Mouse (Mus musculus): Measurements from ENCODE around the gene Ptrhd1. TPM values are rescaled to one million over a fixed set of nuclear protein-coding genes. Genes with fewer than 3 reads are reported as not detected.

The Ptrhd1 gene
- polyA plus RNA-seq, 1 experiment, result 4.1 TPM

DNA sequence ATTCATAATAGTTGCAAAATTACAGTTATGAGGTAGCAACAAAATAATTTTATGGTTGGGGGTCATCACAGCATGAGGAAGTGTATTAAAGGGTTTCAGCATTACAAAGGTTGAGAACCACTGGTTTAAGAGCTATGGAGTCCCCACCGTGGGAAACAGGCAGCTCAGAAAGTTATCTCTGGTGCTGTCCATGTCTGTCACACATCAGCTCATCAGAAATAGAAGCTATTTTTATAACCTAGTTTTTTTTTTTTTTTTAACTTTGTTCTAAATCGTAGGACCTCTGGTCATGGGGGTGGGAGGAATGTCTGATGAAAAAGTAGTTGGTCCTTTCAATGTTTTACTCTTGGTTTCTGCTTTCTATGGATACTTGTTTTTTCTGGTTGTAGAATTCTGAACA is 10.0 kb downstream of the Ptrhd1 start:
- H3K4me1 ChIP-seq, result peaks cover 26% of the 10 kb centered on the region
- H3K4me3 ChIP-seq (replicated peaks), result no peak overlapping the region
- no peaks in the 10 kb centered on the region for H3K27me3 ChIP-seq (replicated peaks)
- no peaks in the 10 kb centered on the region for H3K9me3 ChIP-seq
- no peak for TF ChIP-seq FLI1 (IDR thresholded peaks at IDR 0.05; ENCODE audit: low read length)
- no peak for TF ChIP-seq GATA1 (IDR thresholded peaks at IDR 0.05; ENCODE audit: borderline replicate concordance, low read length)
- peaks cover 14% of the 10 kb centered on the region for H3K36me3 ChIP-seq (replicated peaks; ENCODE audit: low read length)

DNA sequence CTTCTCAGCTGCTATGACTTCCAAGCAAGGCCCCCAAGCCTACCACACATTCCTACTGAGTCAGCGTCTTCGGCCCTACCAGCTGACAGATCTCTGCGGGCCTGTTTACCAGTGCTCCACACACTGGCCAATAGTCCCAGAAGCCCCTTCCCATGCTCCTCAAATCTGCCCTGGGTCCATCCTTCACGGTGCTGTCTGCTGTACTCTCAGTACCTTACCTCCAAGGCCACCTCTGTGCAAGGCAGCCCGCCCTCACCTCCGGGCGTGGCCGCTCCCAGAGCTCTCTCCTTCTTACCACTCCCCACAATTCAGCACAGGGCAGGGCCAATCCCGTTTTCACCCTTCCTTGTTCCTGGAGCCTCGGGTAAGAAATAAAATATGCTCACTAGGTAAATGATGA is 11.9 kb downstream of the Ptrhd1 start:
- H3K4me1 ChIP-seq, result peaks cover 10% of the 10 kb centered on the region; the same call in 1 of the 2 replicates
- no peaks in the 10 kb centered on the region for H3K27me3 ChIP-seq (replicated peaks)
- no peak overlapping the region for H3K4me3 ChIP-seq (replicated peaks)
- H3K36me3 ChIP-seq (replicated peaks; ENCODE audit: low read length), result peaks cover 29% of the 10 kb centered on the region
- H3K9me3 ChIP-seq, result no peaks in the 10 kb centered on the region
- TF ChIP-seq GATA1 (IDR thresholded peaks at IDR 0.05; ENCODE audit: borderline replicate concordance, low read length), result no peak
- TF ChIP-seq FLI1 (IDR thresholded peaks at IDR 0.05; ENCODE audit: low read length), result no peak

DNA sequence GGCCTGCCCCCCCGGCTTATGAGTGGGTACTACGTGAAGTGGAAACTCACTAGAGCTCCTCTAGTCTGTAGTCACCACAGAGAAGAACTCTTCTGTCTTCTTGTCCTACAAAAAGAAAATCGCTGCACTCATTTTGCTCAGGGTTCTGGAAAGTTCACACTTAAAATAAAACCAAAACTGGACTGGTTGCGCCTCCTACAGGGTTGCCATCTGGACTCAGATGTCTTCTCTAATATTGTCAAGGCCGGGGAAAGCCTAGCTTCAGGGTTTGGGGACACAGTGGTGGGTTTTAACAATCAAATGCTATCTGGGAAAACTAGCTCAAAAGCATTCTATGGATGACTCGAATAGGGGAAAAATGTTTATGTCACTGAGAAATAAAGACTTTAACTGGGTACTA is 16.0 kb downstream of the Ptrhd1 start:
- Histone ChIP-seq H3K27me3 (replicated peaks) (no peaks in the 10 kb centered on the region), H3K4me3 (replicated peaks) (no peak overlapping the region), H3K4me1 (peaks cover 6% of the 10 kb centered on the region; the same call in 1 of the 2 replicates), H3K36me3 (replicated peaks; ENCODE audit: low read length) (peaks cover 62% of the 10 kb centered on the region), H3K9me3 (no peaks in the 10 kb centered on the region)
- no peak for TF ChIP-seq FLI1 (IDR thresholded peaks at IDR 0.05; ENCODE audit: low read length)
- TF ChIP-seq GATA1 (IDR thresholded peaks at IDR 0.05; ENCODE audit: borderline replicate concordance, low read length), result no peak

DNA sequence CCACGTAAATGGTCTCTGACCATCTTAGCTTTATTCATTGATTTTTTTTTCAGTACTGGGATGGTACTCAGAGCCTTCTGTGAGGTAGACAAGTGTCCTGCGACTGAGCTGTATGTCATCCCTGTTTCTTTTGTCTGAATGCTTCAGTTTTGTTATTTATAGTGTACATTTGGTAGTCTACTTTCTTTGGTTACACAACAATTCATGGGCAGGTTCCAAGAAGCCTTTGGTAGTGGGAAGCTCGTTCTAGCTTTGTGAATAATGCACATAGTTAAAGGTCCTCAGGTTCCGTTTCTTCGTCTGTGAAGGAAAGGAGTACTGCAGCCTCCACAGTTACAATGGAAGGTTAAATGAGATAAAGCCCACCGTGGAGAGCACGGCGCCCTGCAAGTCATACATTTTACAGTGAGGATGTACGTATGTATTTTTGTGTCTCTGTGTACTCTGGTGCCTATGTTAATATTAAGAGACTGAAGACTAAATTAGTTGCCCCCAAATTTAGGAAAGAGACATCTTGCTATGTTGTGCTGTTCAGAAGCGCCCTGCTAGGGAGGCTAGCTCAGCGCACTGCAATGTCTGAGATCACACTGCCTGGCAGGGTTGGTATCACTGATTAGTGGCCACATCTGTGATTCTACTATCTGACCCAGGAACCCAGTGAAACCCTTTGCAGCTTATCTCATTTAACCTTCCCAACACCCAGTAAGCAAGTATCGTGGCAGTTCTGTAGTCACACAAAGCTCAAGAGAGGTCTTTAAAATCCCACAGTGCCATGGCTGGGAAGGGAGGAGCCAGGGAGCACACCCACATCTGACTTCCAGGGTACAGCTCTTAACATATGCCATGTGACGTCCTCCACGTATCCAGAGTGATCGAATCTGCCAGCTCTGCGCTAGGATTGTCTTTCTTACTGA is 19.2 kb downstream of the Ptrhd1 start:
- TF ChIP-seq FLI1 (IDR thresholded peaks at IDR 0.05; ENCODE audit: low read length) (no peak), GATA1 (IDR thresholded peaks at IDR 0.05; ENCODE audit: borderline replicate concordance, low read length) (no peak)

DNA sequence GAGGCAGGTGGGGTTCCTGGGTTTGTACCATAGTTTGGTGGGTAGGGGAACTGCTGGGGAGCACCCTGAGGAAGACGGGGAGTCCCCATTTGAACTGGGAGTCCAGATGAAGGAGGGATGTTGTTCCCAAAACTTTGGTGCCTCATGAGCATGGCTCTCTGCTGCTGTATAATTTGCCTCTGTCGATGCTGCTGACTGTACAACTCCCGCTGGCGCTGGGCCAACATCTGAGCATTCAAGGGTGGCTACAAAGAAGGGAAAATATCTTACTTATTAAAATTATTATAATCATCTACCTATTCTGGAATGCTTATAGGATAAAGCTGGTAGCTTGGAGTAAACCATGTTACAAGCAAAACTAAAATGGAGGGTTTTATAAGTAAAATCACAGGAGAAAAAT is 33.9 kb downstream of the Ptrhd1 start:
- no peaks in the 10 kb centered on the region for H3K9me3 ChIP-seq
- no peak overlapping the region for H3K4me3 ChIP-seq (replicated peaks)
- no peak for TF ChIP-seq FLI1 (IDR thresholded peaks at IDR 0.05; ENCODE audit: low read length)
- TF ChIP-seq GATA1 (IDR thresholded peaks at IDR 0.05; ENCODE audit: borderline replicate concordance, low read length), result no peak
- H3K36me3 ChIP-seq (replicated peaks; ENCODE audit: low read length), result peaks cover 83% of the 10 kb centered on the region
- no peaks in the 10 kb centered on the region for H3K27me3 ChIP-seq (replicated peaks)
- H3K4me1 ChIP-seq, result no peaks in the 10 kb centered on the region

More for the DNA sequence above, 19.2 kb downstream of the Ptrhd1 start:
- Histone ChIP-seq H3K4me3 (replicated peaks) (no peak overlapping the region), H3K4me1 (no peaks in the 10 kb centered on the region), H3K36me3 (replicated peaks; ENCODE audit: low read length) (peaks cover 81% of the 10 kb centered on the region), H3K27me3 (replicated peaks) (no peaks in the 10 kb centered on the region), H3K9me3 (no peaks in the 10 kb centered on the region)

DNA sequence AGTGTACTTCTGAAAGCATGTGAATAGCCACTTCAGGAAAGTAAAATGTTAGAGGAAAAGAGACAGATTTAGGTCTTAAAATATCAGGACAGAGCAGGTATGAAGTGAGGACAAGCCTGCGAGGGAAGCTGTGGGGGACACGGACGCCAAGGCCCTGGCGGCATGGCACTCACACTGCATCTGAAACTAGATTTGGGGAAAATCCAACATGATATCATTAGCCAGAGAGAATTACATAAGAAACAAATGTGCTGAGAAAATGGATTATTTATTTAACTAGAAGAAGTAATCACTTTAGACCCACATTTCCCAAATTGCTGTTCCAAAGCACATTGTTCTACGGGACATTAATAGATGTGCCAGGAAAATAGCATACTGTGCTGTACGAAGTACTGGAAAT is 37.3 kb downstream of the Ptrhd1 start:
- H3K27me3 ChIP-seq (replicated peaks), result no peaks in the 10 kb centered on the region
- TF ChIP-seq GATA1 (IDR thresholded peaks at IDR 0.05; ENCODE audit: borderline replicate concordance, low read length) (no peak), FLI1 (IDR thresholded peaks at IDR 0.05; ENCODE audit: low read length) (no peak)
- no peak overlapping the region for H3K4me3 ChIP-seq (replicated peaks)
- H3K36me3 ChIP-seq (replicated peaks; ENCODE audit: low read length), result peaks cover 89% of the 10 kb centered on the region
- H3K4me1 ChIP-seq, result no peaks in the 10 kb centered on the region
- no peaks in the 10 kb centered on the region for H3K9me3 ChIP-seq

DNA sequence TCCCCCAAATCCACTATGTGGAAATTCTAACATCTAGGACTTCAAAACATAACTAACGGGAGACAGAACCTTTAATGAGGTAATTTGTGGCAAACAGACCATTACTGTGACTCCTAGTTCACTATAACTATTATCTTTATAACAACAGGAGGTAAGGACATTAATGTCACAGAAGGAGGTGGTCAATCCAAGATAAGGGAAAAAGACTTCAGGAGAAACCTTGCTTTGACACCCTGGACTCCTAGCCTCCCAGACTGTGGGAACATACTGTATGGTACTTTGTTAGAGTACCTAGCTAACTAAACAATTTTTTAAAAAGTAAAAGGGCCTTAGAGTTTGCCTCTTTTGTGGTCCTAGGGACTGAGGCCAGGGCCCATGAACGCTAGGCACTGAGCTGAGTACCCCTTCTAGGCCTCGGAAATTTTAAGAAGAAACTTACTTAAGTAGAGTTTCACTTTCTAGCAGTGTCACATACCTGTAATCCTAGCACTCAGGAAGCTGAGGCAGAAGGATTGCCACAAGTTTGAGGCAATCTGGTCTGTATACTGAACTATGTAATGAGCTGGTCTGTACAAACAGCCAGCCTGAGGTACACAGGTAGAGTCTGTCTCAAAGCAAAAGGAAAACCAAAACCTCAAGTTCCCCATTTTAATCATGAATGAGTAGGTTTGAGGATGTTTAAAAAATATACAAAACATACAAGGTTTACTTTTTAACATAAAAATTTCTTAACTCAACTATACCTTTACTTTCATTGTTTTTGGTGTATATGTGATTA is 45.3 kb downstream of the Ptrhd1 start:
- no peak overlapping the region for H3K4me3 ChIP-seq (replicated peaks)
- H3K9me3 ChIP-seq, result no peaks in the 10 kb centered on the region
- peaks cover 44% of the 10 kb centered on the region for H3K36me3 ChIP-seq (replicated peaks; ENCODE audit: low read length)
- TF ChIP-seq GATA1 (IDR thresholded peaks at IDR 0.05; ENCODE audit: borderline replicate concordance, low read length), result no peak
- no peak for TF ChIP-seq FLI1 (IDR thresholded peaks at IDR 0.05; ENCODE audit: low read length)
- peaks cover 9% of the 10 kb centered on the region for H3K4me1 ChIP-seq
- H3K27me3 ChIP-seq (replicated peaks), result no peaks in the 10 kb centered on the region

DNA sequence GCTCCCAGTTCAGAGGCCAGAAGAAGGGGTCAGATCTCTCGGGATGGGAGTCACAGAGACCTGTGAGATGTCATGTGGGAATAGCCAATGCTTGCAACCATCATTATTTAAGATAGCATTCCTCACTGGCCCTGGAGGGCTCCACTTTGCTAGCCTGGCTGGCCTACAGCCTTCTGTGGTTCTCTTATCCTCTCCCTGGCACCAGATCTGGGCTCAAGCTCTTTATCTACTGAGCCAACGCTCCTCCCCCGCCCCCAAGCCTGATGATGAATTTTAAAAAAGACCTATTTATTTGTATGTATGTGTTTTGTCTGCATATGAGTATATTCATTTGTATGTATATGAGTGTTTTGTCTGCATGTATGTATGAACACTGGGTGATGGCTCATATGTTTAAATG is 46.1 kb downstream of the Ptrhd1 start:
- Histone ChIP-seq H3K27me3 (replicated peaks) (no peaks in the 10 kb centered on the region), H3K4me3 (replicated peaks) (no peak overlapping the region), H3K9me3 (no peaks in the 10 kb centered on the region), H3K36me3 (replicated peaks; ENCODE audit: low read length) (peaks cover 37% of the 10 kb centered on the region), H3K4me1 (peaks cover 9% of the 10 kb centered on the region)
- TF ChIP-seq FLI1 (IDR thresholded peaks at IDR 0.05; ENCODE audit: low read length), result no peak
- TF ChIP-seq GATA1 (IDR thresholded peaks at IDR 0.05; ENCODE audit: borderline replicate concordance, low read length), result no peak

DNA sequence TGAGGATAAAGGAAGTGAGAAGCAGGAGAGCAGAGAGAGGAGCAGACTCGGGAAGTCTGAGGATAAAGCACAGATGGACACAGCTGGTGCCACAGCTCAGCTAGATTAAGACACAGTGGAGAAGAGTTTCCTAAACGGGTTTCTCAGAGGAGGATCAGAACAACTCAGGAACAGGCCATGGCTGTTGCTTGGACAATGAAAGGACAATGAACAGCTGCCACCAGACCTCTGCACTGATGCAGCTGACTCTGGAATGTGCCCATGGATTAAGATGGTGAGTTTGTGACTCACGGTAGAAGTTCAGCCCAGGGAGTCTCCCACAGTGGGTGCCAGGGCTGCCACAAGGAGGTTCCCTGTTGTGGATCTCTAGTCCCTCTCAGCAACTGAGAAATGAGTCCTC is 51.4 kb downstream of the Ptrhd1 start:
- Histone ChIP-seq H3K9me3 (no peaks in the 10 kb centered on the region), H3K4me3 (replicated peaks) (no peak overlapping the region), H3K27me3 (replicated peaks) (no peaks in the 10 kb centered on the region), H3K36me3 (replicated peaks; ENCODE audit: low read length) (peaks cover 25% of the 10 kb centered on the region), H3K4me1 (peaks cover 5% of the 10 kb centered on the region; the same call in 1 of the 2 replicates)
- TF ChIP-seq GATA1 (IDR thresholded peaks at IDR 0.05; ENCODE audit: borderline replicate concordance, low read length), result no peak

Other genes with a start within 250 kb of the Ptrhd1 start
- gene Efr3b, start 195.1 kb upstream of the Ptrhd1 start, polyA plus RNA-seq (2012; ENCODE audit: insufficient read depth, low replicate concordance), result 0.08 and 5.5 TPM in 2 replicates
- gene Dnajc27, start 151.4 kb upstream of the Ptrhd1 start, polyA plus RNA-seq (2012; ENCODE audit: insufficient read depth, low replicate concordance), result 1.8 and 3.5 TPM in 2 replicates
- 0.89 and 2.8 TPM in 2 replicates for gene Adcy3, start 100.9 kb upstream of the Ptrhd1 start, polyA plus RNA-seq (2012; ENCODE audit: insufficient read depth, low replicate concordance)
- 1.7 and 3.1 TPM in 2 replicates for gene Cenpo, start 267 bp downstream of the Ptrhd1 start, polyA plus RNA-seq (2012; ENCODE audit: insufficient read depth, low replicate concordance)
- 6.0 and 13.0 TPM in 2 replicates for gene Ncoa1, start 243.2 kb downstream of the Ptrhd1 start, polyA plus RNA-seq (2012; ENCODE audit: insufficient read depth, low replicate concordance)

All from megakaryocyte, embryonic 14.5 days (primary cell).